Mouse (Mus musculus) bone marrow macrophage, adult 2 months (primary cell): ENCODE measurements at regions not wholly inside any gene's neighbourhood (a gene's known extent, or its start where the extent isn't known, plus 50 kb on each side); places are given as distances from the start of the nearest gene placed in this dataset.

Experiments
- CTCF ChIP-seq: IDR thresholded peaks from 2 replicates; pipeline ENCODE4 v1.5.1; 2012; ENCODE audit warnings: low read depth, mild to moderate bottlenecking, low read length, moderate library complexity
- POLR2A ChIP-seq: IDR thresholded peaks from 2 replicates; pipeline ENCODE4 v1.6.1; 2012; ENCODE audit warnings: mild to moderate bottlenecking, low read depth, low read length, borderline replicate concordance

- TF ChIP-seq CTCF = no peak
- TF ChIP-seq POLR2A = no peak
Measured at GRCm38 (mm10) chr13:117105151-117105660, 79.9 kb upstream of the Parp8 start.
